17 mouse cellular contexts compared by ENCODE assay signal in genomic region chr13:113012683-113013082, GRCm38 (mm10). TPM values are rescaled to one million over a fixed set of nuclear protein-coding genes. Genes with fewer than 3 reads are reported as not detected.
DNase-seq lines count a peak whose midpoint lies in the region; ATAC-seq and TF ChIP-seq lines count a peak whose summit lies in the region.
"Had no signal": no experiment of that assay in that cellular context is flagged by ENCODE, and none has a peak within 500 bp of the region (broad histone marks: within the 10 kb centered on the region; RNA-seq: fewer than 3 reads in every experiment).

No protein-coding gene starts in this region.

- H3K4me1 ChIP-seq in forebrain, embryonic 15.5 days = peaks cover 5% of the 10 kb centered on the region
- H3K4me1 ChIP-seq in forebrain, embryonic 11.5 days (replicated peaks; ENCODE audit: control insufficient read depth, insufficient read depth, low read length) = no peaks in the 10 kb centered on the region
- no peaks in the 10 kb centered on the region for H3K4me1 ChIP-seq in kidney, embryonic 15.5 days
- no peaks in the 10 kb centered on the region for H3K4me1 ChIP-seq in kidney, adult 2 months (ENCODE audit: control insufficient read depth, insufficient read depth, low read length)
- no peaks in the 10 kb centered on the region; the same call in 1 of the 2 replicates for H3K4me1 ChIP-seq in liver, embryonic 16.5 days (ENCODE audit: control insufficient read depth, low read depth, low read length)
- H3K4me1 ChIP-seq: midbrain, embryonic 15.5 days; neural tube, embryonic 15.5 days had no signal

- no peaks in the 10 kb centered on the region for H3K36me3 ChIP-seq in forebrain, embryonic 15.5 days
- no peaks in the 10 kb centered on the region for H3K36me3 ChIP-seq in forebrain, embryonic 11.5 days (ENCODE audit: control insufficient read depth, insufficient read depth, low read length)
- H3K36me3 ChIP-seq in kidney, embryonic 15.5 days = no peaks in the 10 kb centered on the region
- no peaks in the 10 kb centered on the region for H3K36me3 ChIP-seq in kidney, adult 2 months (ENCODE audit: control insufficient read depth, insufficient read depth, low read length)
- H3K36me3 ChIP-seq in liver, embryonic 16.5 days (ENCODE audit: control insufficient read depth, insufficient read depth) = no peaks in the 10 kb centered on the region
- H3K36me3 ChIP-seq: midbrain, embryonic 15.5 days; neural tube, embryonic 15.5 days had no signal

- no peak for TF ChIP-seq POLR2A in kidney, adult 2 months (IDR thresholded peaks at IDR 0.05; ENCODE audit: low read depth, low read length)

- H3K4me2 ChIP-seq in forebrain, embryonic 15.5 days (replicated peaks) = peak overlapping the region; percentile 30; the same call in 1 of the 2 replicates
- no peak overlapping the region for H3K4me2 ChIP-seq in forebrain, embryonic 11.5 days (ENCODE audit: low read depth, low read length, severe bottlenecking)
- peak overlapping the region; percentile 52; the same call in 1 of the 2 replicates for H3K4me2 ChIP-seq in kidney, embryonic 15.5 days
- H3K4me2 ChIP-seq in liver, embryonic 16.5 days (ENCODE audit: low read depth, low read length) = peak overlapping the region; percentile 54; the same call in 1 of the 2 replicates
- H3K4me2 ChIP-seq: midbrain, embryonic 15.5 days; neural tube, embryonic 15.5 days had no signal

- no peak overlapping the region for H3K9ac ChIP-seq in forebrain, embryonic 15.5 days (replicated peaks)
- H3K9ac ChIP-seq in forebrain, embryonic 11.5 days (ENCODE audit: low read length) = no peak overlapping the region
- no peak overlapping the region for H3K9ac ChIP-seq in kidney, embryonic 15.5 days
- H3K9ac ChIP-seq in liver, embryonic 16.5 days (ENCODE audit: low read depth, low read length) = no peak overlapping the region
- H3K9ac ChIP-seq: midbrain, embryonic 15.5 days; neural tube, embryonic 15.5 days had no signal

- H3K9me3 ChIP-seq in forebrain, embryonic 15.5 days = no peaks in the 10 kb centered on the region
- H3K9me3 ChIP-seq in forebrain, embryonic 11.5 days (ENCODE audit: control insufficient read depth, low read length) = no peaks in the 10 kb centered on the region
- no peaks in the 10 kb centered on the region for H3K9me3 ChIP-seq in kidney, embryonic 15.5 days (replicated peaks)
- no peaks in the 10 kb centered on the region for H3K9me3 ChIP-seq in liver, embryonic 16.5 days (replicated peaks; ENCODE audit: control insufficient read depth, low read length)
- H3K9me3 ChIP-seq: midbrain, embryonic 15.5 days; neural tube, embryonic 15.5 days had no signal

- ATAC-seq in forebrain, embryonic 15.5 days (replicated peaks) = peak; percentile 82
- ATAC-seq in forebrain, embryonic 11.5 days (replicated peaks; ENCODE audit: low FRiP score) = no peak
- ATAC-seq in kidney, embryonic 15.5 days (replicated peaks; ENCODE audit: low FRiP score) = no peak
- ATAC-seq in CD4-positive, CD25-positive, alpha-beta regulatory T cell, adult 4 months = peak; percentile 2
- ATAC-seq in liver, embryonic 16.5 days (ENCODE audit: low read depth) = no peak
- ATAC-seq: midbrain, embryonic 15.5 days; Patski had no signal

- H3K4me3 ChIP-seq in forebrain, embryonic 15.5 days = no peak overlapping the region
- no peak overlapping the region for H3K4me3 ChIP-seq in forebrain, embryonic 11.5 days (ENCODE audit: low read depth, low read length)
- no peak overlapping the region for H3K4me3 ChIP-seq in kidney, embryonic 15.5 days (replicated peaks)
- no peak overlapping the region for H3K4me3 ChIP-seq in kidney, adult 2 months (ENCODE audit: insufficient read depth, low read depth, low read length)
- H3K4me3 ChIP-seq in liver, embryonic 16.5 days (ENCODE audit: low read depth, low read length) = no peak overlapping the region
- H3K4me3 ChIP-seq: midbrain, embryonic 15.5 days; neural tube, embryonic 15.5 days had no signal

- WGBS in forebrain, embryonic 15.5 days = 73% methylated on average over 6 of the region's 6 CpGs
- 86% methylated on average over 6 of the region's 6 CpGs for WGBS in forebrain, embryonic 11.5 days
- WGBS in kidney, embryonic 15.5 days = 82% methylated on average over 6 of the region's 6 CpGs
- 81% methylated on average over 6 of the region's 6 CpGs for WGBS in kidney, adult 2 months
- 74% methylated on average over 6 of the region's 6 CpGs for WGBS in liver, embryonic 16.5 days (ENCODE audit: insufficient replicate concordance)

- no peaks in the 10 kb centered on the region for H3K27me3 ChIP-seq in forebrain, embryonic 15.5 days
- H3K27me3 ChIP-seq in forebrain, embryonic 11.5 days (ENCODE audit: control insufficient read depth, insufficient read depth, low read length) = no peaks in the 10 kb centered on the region
- 0 out of 2 replicates have a peak, but pooled peaks cover 2% of the 10 kb centered on the region for H3K27me3 ChIP-seq in kidney, embryonic 15.5 days
- H3K27me3 ChIP-seq in kidney, adult 2 months (replicated peaks; ENCODE audit: control insufficient read depth, insufficient read depth, low read length) = no peaks in the 10 kb centered on the region
- H3K27me3 ChIP-seq in liver, embryonic 16.5 days (ENCODE audit: control insufficient read depth, insufficient read depth, low read depth, low read length) = no peaks in the 10 kb centered on the region
- H3K27me3 ChIP-seq: midbrain, embryonic 15.5 days; neural tube, embryonic 15.5 days had no signal

- peak overlapping the region; percentile 74 for H3K27ac ChIP-seq in forebrain, embryonic 15.5 days (replicated peaks)
- no peak overlapping the region for H3K27ac ChIP-seq in forebrain, embryonic 11.5 days (ENCODE audit: low read depth, low read length)
- no peak overlapping the region for H3K27ac ChIP-seq in kidney, embryonic 15.5 days
- H3K27ac ChIP-seq in kidney, adult 2 months (ENCODE audit: insufficient read depth, low read depth, low read length) = no peak overlapping the region
- no peak overlapping the region for H3K27ac ChIP-seq in liver, embryonic 16.5 days (ENCODE audit: low read length)
- H3K27ac ChIP-seq: midbrain, embryonic 15.5 days; neural tube, embryonic 15.5 days had no signal

- DNase-seq in forebrain, embryonic 11.5 days (ENCODE audit: low spot score) = no peak
- no peak for DNase-seq in kidney, adult 2 months
- no peak for DNase-seq in testis, postnatal 10 days (ENCODE audit: low spot score)
- DNase-seq in cerebellum, adult 9-11 months = no peak
- DNase-seq: adrenal gland, postnatal 10 days; kidney, adult 18-20 months; right cerebral cortex, postnatal 4 days; thymus, adult 18-20 months had no signal

- no peak for TF ChIP-seq CTCF in kidney, adult 2 months (conservative IDR thresholded peaks at IDR 0.05; ENCODE audit: insufficient read depth, insufficient read length, low read depth, low read length)

RNA-seq across cellular contexts. Expression of gene Mcidas, which starts 19.0 kb away (rescaled TPM):
- polyA plus RNA-seq in forebrain, embryonic 15.5 days (2015; fragmentation: Nextera tagmentation; extraction: Ambion mirVana) = 0.69 and 1.1 TPM in 2 replicates
- polyA plus RNA-seq in forebrain, embryonic 11.5 days (2014; fragmentation: Nextera tagmentation; extraction: Ambion mirVana) = 3.4 TPM in 2 replicates
- polyA plus RNA-seq in kidney, embryonic 15.5 days (2015; fragmentation: Nextera tagmentation; extraction: Ambion mirVana) = not detected in 2 replicates
- polyA plus RNA-seq in kidney, adult 2 months (2012; rRNA removed) = not detected in 2 replicates
- polyA plus RNA-seq in CD4-positive, CD25-positive, alpha-beta regulatory T cell, adult 4 months (2017; shearing (Covaris generic)) = under 1 TPM in 1 of 2 experiments, not detected in 1; 0.13 TPM
- not detected in 2 replicates for polyA plus RNA-seq in liver, embryonic 16.5 days (2015; fragmentation: Nextera tagmentation; extraction: Ambion mirVana)
- polyA plus RNA-seq: erythroblast, embryonic 14.5 days; limb, embryonic 11.5 days had no signal

RNA-seq across cellular contexts. Expression of gene Cdc20b, which starts 22.2 kb away (rescaled TPM):
- polyA plus RNA-seq in forebrain, embryonic 15.5 days (2015; fragmentation: Nextera tagmentation; extraction: Ambion mirVana) = 0.52 and 0.64 TPM in 2 replicates
- 0.57 and 0.73 TPM in 2 replicates for polyA plus RNA-seq in forebrain, embryonic 11.5 days (2014; fragmentation: Nextera tagmentation; extraction: Ambion mirVana)
- not detected in 2 replicates for polyA plus RNA-seq in kidney, embryonic 15.5 days (2015; fragmentation: Nextera tagmentation; extraction: Ambion mirVana)
- 0.05 TPM in 1 of 2 replicates, not detected in the other for polyA plus RNA-seq in kidney, adult 2 months (2012; rRNA removed)
- not detected for polyA plus RNA-seq in CD4-positive, CD25-positive, alpha-beta regulatory T cell, adult 4 months (2017; shearing (Covaris generic))
- polyA plus RNA-seq in liver, embryonic 16.5 days (2015; fragmentation: Nextera tagmentation; extraction: Ambion mirVana) = not detected in 2 replicates
- polyA plus RNA-seq: erythroblast, embryonic 14.5 days; limb, embryonic 11.5 days; neural tube, embryonic 15.5 days; Patski had no signal

RNA-seq across cellular contexts. Expression of gene Ccno, which starts 25.1 kb away (rescaled TPM):
- 1.2 and 2.3 TPM in 2 replicates for polyA plus RNA-seq in forebrain, embryonic 15.5 days (2015; fragmentation: Nextera tagmentation; extraction: Ambion mirVana)
- 5.3 and 7.3 TPM in 2 replicates for polyA plus RNA-seq in forebrain, embryonic 11.5 days (2014; fragmentation: Nextera tagmentation; extraction: Ambion mirVana)
- 0.49 and 0.61 TPM in 2 replicates for polyA plus RNA-seq in kidney, embryonic 15.5 days (2015; fragmentation: Nextera tagmentation; extraction: Ambion mirVana)
- polyA plus RNA-seq in kidney, adult 2 months (2012; rRNA removed) = 0.47 and 1.1 TPM in 2 replicates
- not detected for polyA plus RNA-seq in CD4-positive, CD25-positive, alpha-beta regulatory T cell, adult 4 months (2017; shearing (Covaris generic))
- 0.19 and 0.34 TPM in 2 replicates for polyA plus RNA-seq in liver, embryonic 16.5 days (2015; fragmentation: Nextera tagmentation; extraction: Ambion mirVana)
- polyA plus RNA-seq: erythroblast, embryonic 14.5 days had no signal

RNA-seq across cellular contexts. Expression of gene Gpx8, which starts 33.5 kb away (rescaled TPM):
- polyA plus RNA-seq in forebrain, embryonic 15.5 days (2015; fragmentation: Nextera tagmentation; extraction: Ambion mirVana) = 43.9 and 47.7 TPM in 2 replicates
- polyA plus RNA-seq in forebrain, embryonic 11.5 days (2014; fragmentation: Nextera tagmentation; extraction: Ambion mirVana) = 89.4 and 92.9 TPM in 2 replicates
- 161 TPM in 2 replicates for polyA plus RNA-seq in kidney, embryonic 15.5 days (2015; fragmentation: Nextera tagmentation; extraction: Ambion mirVana)
- 6.5 and 9.2 TPM in 2 replicates for polyA plus RNA-seq in kidney, adult 2 months (2012; rRNA removed)
- polyA plus RNA-seq in CD4-positive, CD25-positive, alpha-beta regulatory T cell, adult 4 months (2017; shearing (Covaris generic)) = not detected
- 4.4 and 6.3 TPM in 2 replicates for polyA plus RNA-seq in liver, embryonic 16.5 days (2015; fragmentation: Nextera tagmentation; extraction: Ambion mirVana)
- polyA plus RNA-seq: erythroblast, embryonic 14.5 days had no signal

Comparison
In these comparisons a context has a peak if more than half of its experiments do, and no peak if none do; other contexts are left out.
1. ATAC-seq: peak in forebrain, embryonic 15.5 days (single experiment) and CD4-positive, CD25-positive, alpha-beta regulatory T cell, adult 4 months (single experiment); none in forebrain, embryonic 11.5 days (single experiment), kidney, embryonic 15.5 days (single experiment) and liver, embryonic 16.5 days (single experiment).